In the genomic region with DNA sequence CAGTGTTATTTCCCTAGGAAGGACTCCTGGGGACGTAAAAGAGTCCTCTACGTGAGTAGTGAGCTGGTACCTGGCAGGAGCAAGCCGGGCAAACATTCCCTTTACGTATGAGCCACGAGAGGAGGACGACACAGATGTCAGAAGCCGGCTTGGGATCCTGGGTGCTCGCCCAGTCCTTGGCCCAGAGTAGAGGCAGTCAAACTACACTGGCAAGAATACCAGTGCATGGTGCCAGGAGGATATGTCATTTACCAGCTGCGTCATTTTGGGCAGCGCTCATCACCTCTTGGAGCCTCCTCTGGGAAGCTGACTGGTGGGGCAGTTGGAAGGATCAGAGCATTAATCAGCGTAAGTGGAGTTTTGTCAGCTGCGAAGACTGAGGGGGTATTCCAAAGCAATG, we compare ENCODE assay signal across 8 mouse cellular contexts.
A peak's percentile ranks its signal among the peaks of the same experiment; 100 is the strongest.
DNase-seq lines count a peak whose midpoint lies in the region.

No protein-coding gene starts in this region.

- DNase-seq in cerebellum, adult 11-12 months: peak; percentile 2
- DNase-seq in cerebellum, adult 8-10 months: no peak
- peak; percentile 59 to 60 for DNase-seq in right cerebral cortex, postnatal 10 days (ENCODE audit: low spot score in 2 of 2)
- DNase-seq in right cerebral cortex, postnatal 25 days: no peak
- DNase-seq in heart, postnatal 4 days: peak; percentile 69
- DNase-seq in urinary bladder, postnatal 25 days (ENCODE audit: low spot score): peak; percentile 15
- DNase-seq in MN1 (ENCODE audit: low spot score): no peak
- no peak for DNase-seq in T-cell, adult 2 months (ENCODE audit: low spot score)

Comparison
In these comparisons a context has a peak if more than half of its experiments do, and no peak if none do; other contexts are left out.
1. DNase-seq: peak in cerebellum, adult 11-12 months (single experiment), right cerebral cortex, postnatal 10 days (2 of 2), heart, postnatal 4 days (single experiment) and urinary bladder, postnatal 25 days (single experiment); none in cerebellum, adult 8-10 months (single experiment), right cerebral cortex, postnatal 25 days (single experiment), MN1 (single experiment) and T-cell, adult 2 months (single experiment).